Mouse (Mus musculus) gastrocnemius, postnatal 36 days (tissue): ENCODE data around the gene Eps8. TPM values are rescaled to one million over a fixed set of nuclear protein-coding genes. Genes with fewer than 3 reads are reported as not detected.

Source experiments
- DNase-seq, 2 experiments: peaks; one replicate each; pipeline ENCODE4 v3.0.0; 2022
- intact Hi-C: fragments of 180-260 bp; cut with DNase I; formaldehyde crosslinking; loops from one replicate; pipeline ENCODE4 v1.15.1; 2025
- total RNA-seq, 2 experiments: library from RNA; stranded (reverse); gene quantifications; 2 replicates each; pipeline ENCODE4 v1.2.3; 2021

Eps8 gene
- total RNA-seq, 2 experiments from 2014 or later: 4.5 to 4.6 TPM

DNA sequence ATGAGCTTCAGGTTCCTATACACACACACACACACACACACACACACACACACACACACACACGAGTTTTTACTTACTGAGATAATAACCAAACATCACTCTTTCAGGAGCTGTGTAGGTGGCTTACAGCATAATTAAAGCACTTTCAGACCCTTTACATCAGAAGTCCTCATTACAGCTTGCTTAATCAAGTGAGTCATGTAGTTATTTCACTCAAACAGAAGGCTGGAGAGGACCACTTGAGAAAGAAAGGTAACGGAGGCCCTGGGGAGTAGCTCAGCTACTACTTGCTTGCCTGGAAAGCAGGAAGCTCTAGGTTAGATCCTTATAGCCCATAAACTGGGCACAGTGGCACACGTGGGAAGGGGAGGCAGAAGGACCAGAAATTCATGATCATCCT lies 13.0 kb upstream of the Eps8 start:
- intact Hi-C loops: no loop called here
- no peak for DNase-seq

DNA sequence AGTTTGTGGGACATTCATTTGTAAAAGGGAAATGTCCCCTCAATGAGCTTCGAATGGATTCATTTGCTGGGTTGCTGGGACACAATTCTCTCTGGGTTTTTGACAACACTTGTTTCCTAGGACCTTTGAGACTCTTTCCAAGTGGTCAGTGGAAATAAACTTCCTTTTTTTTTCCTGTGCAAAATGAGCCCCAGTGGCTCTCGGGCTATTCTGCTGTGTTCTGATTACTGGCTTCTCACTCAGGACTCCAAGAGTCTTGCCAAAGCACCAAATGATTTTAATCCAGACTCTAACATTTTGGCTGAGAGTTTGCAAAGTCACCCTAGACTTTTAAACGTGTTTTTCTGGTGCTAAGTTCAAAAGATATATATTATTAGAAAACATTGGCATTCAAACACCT lies 10.3 kb upstream of the Eps8 start:
- no peak for DNase-seq
- intact Hi-C loops: loop anchor here (5.0 kb wide), 2 partner anchors 57 to 208 kb away; no protein-coding TSS in a partner anchor

DNA sequence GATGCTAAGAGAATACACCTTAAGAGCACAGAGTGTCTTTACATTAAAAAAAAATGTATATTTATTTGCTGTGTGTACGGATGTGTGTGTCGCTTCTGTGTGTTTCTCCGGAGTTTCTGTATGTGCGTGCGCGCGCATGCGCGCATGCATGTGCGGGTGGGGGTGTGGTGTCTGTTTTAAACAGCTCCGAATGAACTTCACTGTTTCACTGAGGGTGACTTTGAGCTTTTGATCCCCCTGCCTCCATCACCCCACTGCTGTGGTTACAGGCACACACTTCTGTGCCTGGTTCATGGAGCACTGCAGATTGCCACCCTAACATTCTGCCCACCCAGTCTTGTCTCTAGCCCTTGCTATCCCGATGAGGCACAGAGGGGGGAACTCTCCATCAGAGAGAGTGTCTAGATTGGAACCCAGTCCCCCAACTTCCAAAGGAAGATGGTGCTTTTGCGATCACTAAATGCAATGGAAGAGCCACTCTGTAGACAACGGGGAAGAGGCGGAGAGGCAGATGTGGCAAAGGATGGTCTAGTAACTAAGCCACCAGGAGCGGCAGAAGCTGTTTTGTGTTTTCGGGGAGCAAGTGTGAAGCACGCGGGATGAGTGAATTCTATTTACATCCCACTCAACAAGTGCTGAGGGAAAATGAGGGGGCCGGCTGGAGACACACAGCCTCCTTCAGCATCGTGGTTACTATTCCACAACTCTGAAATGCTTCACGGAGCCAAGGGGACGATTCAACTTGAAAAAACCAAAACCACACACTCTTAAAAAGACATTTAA lies 7.1 kb upstream of the Eps8 start:
- DNase-seq: no peak
- intact Hi-C loops: loop anchor here (5.0 kb wide), 2 partner anchors 61 to 204 kb away; no protein-coding TSS in a partner anchor

DNA sequence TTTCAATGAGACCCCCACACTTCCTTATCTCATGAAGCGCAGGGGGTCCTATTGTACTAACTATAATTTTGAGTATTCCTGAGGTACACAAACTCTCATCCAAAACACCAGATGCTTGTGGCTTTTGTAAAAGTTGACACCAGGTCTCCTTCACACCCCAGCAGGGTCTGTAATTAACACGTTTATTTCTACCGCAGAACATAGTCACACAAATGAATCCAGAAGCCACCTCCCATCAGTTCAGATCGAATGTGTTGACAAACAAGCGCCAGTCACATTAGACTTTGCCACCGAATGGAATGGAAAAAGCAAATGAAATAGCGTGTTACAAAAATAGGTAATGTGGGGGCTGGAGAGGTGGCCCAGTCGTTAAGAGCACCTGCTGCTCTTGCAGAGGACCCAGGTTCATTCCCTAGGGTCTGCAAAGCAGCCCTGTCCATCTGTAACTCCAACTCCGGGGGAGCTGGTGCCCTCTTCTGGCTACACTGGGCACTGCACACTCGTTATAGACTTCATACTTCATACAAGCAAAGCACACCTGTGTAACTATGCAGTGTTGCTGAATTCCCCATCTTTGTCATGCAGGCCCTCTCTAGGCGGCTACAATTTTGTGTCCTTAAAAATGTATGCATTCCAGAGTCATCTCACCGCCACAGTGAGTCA lies 3.9 kb upstream of the Eps8 start:
- intact Hi-C loops: no loop called here
- DNase-seq: no peak

DNA sequence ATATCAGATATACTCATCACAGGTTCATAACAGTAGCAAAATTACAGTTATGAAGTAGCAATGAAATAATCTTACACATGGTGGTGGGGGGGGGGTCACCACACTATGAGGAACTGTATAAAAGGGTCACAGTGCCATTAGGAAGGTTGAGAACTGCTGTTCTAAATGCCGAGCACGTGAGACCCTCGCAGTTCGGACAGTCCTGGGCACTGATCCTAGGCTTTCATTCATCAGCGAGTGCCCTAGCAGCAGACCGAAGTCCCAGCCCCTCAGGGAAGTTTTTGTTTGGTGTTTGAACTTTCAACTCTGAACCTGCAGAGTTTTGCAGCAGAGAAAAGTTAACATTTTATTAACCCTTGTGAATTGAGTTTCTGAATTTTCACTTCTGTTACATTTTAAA lies 2.5 kb upstream of the Eps8 start:
- intact Hi-C loops: no loop called here
- no peak for DNase-seq

DNA sequence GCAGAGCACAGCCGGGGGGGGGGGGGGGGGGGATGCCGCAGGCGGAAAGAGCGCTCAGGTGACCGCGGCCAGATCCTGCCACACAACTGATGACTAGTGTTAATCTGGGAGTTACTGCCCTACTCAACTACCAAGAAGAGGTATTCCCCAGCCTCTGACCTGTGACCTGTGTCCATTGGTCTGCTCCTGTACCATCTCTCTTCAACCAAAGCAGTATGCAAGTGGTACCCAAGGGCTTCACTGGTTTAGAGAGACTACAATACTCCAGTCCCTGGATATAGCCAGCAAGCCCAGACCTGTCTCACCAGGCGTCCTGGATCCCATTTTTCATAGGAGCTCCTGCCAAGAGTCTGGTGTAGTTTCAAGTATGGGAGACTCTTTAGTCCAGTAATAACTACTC lies 5.1 kb downstream of the Eps8 start:
- no peak for DNase-seq
- intact Hi-C loops: no loop called here

DNA sequence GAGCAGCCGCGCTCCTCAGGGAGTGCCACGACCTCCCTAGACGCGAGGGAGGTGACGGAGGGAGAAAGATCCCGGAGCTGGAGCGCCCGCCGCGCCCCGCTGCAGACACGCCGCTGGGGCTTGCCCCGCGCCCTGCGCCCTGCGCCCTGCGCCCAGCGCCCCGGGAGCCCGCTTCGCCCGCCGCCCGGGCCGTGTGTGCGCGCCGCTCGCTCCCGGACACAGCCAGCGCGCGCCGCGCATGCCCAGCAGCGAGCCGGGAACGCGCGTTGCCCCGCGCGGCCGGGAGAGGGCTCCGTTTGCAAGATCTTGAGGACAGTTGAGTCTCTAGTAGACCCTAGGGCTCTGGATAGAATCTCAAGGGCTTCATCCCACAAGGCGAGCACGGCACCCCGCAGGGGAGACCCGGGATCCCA lies 5.6 kb downstream of the Eps8 start:
- peak; percentile 75 to 79 for DNase-seq
- intact Hi-C loops: no loop called here

DNA sequence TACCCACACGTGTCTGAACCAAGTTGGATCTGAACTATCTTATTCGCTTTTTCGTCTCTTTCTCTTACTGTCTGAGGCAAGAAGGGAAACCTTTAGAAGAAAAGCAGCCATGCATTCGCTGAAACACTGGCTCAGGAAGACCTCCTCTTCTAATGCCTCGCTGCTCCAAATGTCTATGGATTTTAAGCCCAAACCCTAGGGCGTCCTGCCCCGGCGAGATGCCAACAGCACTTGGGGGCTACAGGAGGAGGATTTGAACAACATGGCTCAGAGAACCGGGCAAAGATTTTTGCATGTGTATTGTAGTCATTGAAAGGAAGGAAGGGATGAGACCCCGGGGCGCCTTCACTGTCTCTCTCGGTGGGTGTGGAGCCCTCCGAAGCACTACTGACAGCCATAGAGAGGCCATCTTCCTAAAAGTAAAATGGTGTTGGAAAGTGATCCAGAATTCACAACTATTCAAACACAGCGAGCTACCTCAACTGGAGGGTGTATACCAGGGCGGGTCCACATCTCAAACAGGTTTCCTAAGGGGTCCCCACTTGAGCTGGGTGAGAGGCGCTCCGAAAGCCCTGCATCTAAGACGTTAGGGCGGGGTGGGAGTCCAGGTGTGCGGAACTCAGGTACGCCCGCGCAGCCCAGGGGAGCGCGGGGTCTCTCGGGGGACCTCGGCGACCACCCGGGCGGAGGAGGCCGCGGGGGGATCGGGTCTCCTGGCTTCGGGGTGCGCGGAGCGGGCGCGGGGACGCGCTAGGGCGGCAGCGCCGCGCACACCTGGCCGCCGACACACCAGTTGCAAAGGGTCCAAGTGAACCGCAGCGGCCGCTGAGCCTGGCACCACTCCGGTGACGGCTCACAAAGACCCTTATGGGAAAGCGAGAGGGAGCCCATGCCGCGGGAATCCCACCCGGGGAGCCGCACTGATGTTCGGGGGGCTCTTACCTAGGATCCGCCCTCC lies 6.3 kb downstream of the Eps8 start:
- intact Hi-C loops: no loop called here
- DNase-seq: peak; percentile 7 to 23

DNA sequence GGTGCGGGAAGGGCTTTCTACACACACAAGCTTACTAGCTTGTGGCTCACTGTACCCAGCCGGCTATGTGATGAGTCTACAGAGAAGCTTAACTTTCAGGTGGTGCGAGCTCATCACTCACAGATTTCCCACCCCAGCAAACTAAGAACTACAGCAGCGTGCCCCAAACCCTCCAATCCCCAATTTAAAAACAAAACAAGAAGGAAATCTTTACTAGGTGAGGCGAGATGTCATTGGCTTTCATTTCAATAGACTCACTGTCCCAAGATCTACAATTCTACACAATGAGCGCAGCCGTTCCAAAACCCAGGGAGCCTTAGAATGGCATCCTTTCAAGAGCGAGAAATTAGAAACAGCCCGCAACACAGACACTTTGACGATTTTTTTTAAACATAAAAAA lies 7.0 kb downstream of the Eps8 start:
- no peak for DNase-seq
- intact Hi-C loops: no loop called here

DNA sequence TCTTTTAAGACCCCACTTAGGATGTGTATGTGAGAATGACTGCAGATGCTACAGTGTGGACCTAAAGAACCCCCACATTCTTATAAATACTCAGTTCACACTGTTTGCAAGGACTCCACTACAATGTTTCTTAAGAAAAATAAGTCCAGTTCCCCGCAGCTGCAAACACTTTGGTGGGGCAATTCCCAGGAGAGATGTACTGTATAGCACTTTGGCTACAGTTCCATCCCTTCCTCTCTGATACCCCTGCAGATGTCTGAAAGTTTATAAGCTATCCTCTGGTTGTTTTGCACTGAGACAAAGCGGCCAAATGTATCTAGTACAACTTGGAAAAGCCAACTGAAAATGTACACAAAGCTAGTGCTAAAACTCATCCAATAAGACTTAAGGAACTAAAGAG lies 8.0 kb downstream of the Eps8 start:
- DNase-seq: no peak
- intact Hi-C loops: no loop called here

DNA sequence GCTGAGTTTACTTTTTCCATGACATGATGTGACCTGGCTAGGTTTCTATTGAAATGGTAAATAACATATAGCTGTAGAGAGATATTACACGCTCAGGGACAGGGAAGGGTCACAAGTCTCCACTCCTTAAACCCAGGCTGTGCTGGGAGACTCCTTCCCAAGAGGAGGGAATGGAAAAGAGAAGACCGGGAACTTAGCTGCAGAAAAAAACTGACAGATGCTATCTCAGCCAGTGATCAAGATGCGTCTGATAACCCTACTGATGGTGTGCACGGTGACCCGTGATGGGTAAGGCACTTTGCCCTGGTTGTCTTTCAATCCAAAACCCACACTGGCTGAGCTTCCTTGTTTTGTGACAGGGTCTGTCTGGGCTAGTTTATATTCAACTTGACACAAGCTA lies 9.8 kb downstream of the Eps8 start:
- DNase-seq: no peak
- intact Hi-C loops: no loop called here

DNA sequence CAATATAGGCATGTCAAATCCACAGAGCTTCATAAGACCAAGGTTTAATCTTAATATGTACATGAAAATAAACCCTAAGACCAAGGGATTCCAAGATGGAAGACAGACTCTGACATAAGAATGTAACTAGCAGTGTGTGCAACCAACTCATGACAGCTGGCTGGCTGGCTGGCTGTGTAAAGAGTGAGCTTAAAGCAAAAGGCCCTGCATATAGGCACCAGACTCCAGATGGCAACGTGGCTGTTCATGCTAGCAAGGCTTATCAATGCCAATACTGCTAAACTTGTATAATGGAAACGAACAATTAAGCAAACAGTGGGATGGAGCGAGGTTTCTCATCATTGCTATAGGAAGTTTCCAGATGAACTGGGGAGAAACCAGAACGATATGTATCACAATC lies 10.9 kb downstream of the Eps8 start:
- DNase-seq: no peak
- intact Hi-C loops: no loop called here

DNA sequence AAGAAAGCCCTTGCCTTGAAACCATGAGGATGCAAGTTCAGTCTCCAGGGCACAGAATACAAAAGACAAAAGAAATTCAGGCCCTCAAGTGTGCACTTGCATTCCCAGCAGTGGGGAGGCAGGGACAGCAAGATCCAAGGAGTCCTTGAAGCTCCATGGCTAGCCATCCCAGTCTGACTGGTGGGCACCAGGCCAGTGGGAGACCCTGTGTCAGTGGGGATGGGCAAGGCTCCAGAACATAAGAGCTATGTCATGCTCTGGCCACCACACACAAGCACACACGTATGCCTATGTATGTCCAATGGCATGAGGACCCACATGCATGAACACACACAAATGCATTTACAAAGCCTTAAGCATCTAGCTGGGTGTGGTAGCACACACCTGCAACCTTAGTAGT lies 13.0 kb downstream of the Eps8 start:
- intact Hi-C loops: no loop called here
- no peak for DNase-seq

DNA sequence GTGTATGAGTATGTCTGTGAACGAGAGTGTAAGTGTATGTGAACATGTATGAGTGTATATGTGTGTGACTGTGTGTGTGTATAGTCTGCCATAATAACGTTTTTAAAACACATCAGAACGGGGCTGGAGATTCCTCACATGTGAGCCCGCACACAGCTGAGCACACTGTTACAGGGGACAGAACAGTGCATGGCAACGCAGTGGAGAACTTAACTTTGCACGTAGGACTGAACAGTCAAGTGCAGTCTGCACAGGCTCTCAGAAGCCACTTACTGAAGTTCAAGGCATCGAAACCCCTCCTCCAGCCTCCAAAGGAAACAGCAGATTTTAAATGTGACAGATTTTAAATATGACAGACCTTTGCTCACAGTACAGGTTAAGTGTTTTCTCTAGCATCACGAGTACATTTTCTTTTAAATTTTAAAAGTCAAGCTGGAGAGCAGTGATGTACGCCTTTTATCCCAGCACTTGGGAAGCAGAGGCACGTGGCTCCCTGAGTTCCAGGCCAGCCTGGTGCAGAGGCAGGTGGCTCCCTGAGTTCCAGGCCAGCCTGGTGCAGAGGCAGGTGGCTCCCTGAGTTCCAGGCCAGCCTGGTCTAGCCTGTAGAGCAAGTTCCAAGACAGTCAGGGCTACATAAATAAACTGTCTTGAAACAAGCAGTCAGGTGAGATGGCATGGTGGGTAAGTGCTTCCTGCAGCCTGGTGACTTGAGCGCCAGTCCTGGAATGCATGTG lies 15.7 kb downstream of the Eps8 start:
- DNase-seq: no peak
- intact Hi-C loops: no loop called here

DNA sequence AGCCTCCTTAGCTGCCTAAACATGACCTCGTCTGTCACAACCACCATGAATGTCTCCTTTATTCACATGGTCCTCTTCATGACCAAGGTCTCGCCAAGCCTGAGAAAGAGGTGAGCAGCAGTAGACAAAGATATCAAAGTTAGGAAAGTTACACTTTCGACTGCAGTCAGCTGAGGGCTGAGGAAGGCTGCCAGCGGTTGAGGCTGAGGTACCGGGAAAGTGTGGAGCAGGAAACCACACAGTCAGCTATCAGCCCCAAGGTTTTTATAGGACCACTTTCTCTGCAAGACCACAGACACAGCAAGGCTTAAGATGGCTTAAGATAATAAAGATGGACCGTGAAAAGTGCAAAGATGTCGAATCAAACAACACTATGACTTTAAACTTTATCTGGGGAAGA lies 17.2 kb downstream of the Eps8 start:
- no peak for DNase-seq
- intact Hi-C loops: no loop called here

DNA sequence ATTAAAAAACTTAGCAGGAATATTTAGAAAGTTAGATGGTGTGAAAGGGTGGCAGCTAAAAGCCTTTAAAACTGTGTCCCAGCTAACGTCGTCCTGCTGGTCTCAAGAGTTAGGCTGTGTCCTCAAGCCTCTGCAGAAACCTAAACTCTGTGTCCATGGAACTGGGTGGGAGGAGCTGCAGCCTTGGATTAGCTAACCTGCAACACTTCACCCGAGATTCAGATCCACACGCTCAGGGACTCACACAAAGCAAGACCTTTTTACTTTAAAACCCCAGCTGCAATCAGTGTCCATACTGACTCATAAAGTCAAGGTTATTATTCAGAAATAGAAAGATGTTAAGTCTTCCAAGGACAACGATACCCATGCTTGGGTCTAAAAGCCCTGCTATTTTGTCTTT lies 18.5 kb downstream of the Eps8 start:
- intact Hi-C loops: no loop called here
- no peak for DNase-seq

DNA sequence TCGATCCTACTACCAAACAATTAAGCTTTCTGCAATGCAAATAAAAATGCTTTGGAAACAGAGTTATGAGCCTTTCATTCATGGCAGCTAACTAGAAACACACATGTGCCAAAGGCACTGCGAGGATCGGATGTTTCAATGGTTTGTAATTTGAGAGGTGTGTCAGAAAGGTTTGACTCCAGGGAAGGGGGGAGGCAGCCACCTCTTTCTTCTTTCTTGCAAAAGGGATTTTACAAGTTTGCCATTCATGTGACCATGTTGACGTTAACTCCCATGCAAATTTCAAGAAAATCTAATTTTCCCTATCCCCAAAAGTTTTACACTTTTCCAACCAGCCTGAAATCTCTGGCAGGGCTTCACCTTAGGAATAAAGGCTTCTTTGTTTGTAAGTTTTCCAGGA lies 21.1 kb downstream of the Eps8 start:
- intact Hi-C loops: no loop called here
- no peak for DNase-seq

DNA sequence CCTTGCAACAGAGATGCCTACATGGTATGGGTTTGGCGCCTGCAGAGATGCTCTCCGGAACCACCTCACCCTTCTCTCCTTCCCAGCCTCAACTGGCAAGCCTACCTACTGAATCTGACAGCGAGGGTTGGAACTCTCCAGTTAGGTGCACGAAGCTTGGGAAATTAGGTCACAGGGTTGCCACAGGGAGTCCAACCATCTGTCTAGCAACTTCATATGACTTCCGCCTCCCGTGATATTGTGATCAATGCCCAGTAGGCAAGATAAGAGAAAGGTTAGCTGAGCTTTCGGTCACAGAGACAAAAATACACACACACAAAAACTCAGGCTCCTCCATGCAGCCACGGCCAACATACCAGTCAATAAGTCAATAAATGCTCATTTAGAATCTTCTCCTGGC lies 21.6 kb downstream of the Eps8 start:
- intact Hi-C loops: no loop called here

DNA sequence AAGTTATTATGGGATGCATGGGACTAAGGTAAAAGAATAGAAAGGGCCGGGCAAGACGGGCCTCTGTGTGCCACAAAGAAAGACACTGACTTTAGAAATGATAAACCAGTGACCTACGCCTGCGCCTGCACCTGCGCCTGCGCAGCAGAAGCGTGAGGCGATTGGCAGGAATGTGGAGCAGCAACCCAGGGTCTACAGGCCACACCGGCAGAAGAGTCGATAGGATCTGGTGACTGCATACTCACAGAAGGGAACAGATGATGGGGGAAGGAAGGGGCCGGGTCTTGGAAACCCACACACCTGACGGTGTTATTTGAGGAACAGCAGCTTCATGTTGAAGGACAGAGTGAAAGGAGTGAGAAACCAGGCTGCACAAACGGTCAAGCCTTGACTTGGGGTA lies 24.3 kb downstream of the Eps8 start:
- no peak for DNase-seq
- intact Hi-C loops: no loop called here

More for the DNA sequence above, 21.6 kb downstream of the Eps8 start:
- no peak for DNase-seq

DNA sequence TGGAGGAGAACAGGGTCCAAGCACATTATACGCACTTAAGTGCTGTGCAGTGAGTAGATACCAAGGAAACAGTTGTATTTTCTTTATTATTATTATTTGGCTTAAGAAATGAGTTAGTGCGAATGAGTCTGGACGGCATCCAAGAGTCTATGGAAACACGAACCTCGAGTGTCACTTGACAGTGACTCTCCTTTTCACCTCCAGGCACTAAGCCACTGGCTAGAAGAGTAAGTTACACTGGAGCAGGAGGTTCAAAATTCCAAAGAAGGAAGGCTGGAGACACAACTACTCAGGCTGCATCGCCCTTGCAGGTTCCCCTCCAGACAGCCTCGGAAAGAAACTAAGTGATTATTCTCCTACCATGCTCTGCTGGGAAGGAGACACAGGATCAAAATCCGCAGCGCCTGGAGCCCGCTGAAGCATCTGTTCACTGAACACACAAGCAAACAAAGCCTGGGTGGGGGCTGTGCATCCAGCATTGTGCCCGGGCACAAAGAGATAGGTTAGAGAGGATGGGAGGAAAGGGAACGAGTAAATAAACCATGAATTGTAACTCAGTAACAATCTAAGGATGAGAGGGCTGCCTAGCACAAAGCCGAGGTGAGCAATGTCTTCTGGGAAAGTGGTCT lies 25.0 kb downstream of the Eps8 start:
- DNase-seq: no peak
- intact Hi-C loops: no loop called here
